Mouse (Mus musculus): Measurements from ENCODE around the gene Mfap2. TPM values are rescaled to one million over a fixed set of nuclear protein-coding genes. Genes with fewer than 3 reads are reported as not detected.
A peak's percentile ranks its signal among the peaks of the same experiment; 100 is the strongest.

Gene Mfap2
- total and polyA plus RNA-seq, 2 experiments from 2014 or later: 42.3 to 99.5 TPM

- no peak for DNase-seq (ENCODE audit: low spot score)
- no peak overlapping the region for H3K4me3 ChIP-seq (ENCODE audit: low read length)
- no peak for ATAC-seq
- H3K36me3 ChIP-seq (ENCODE audit: insufficient read depth, low read length): peaks cover 9% of the 10 kb centered on the region; the same call in 1 of the 2 replicates
- TF ChIP-seq CTCF (IDR thresholded peaks at IDR 0.05; ENCODE audit: low read depth): no peak
- no peak overlapping the region; the same call in 1 of the 2 replicates for H3K9ac ChIP-seq (replicated peaks; ENCODE audit: low read length)
- H3K27me3 ChIP-seq (ENCODE audit: insufficient read depth, low read length): no peaks in the 10 kb centered on the region
- no peaks in the 10 kb centered on the region for H3K9me3 ChIP-seq (ENCODE audit: low read length)
- WGBS: 75% methylated on average over 9 of the region's 9 CpGs
- no peak overlapping the region for H3K4me2 ChIP-seq (ENCODE audit: low read depth, low read length)
- H3K27ac ChIP-seq: peak overlapping the region; percentile 45; the same call in 1 of the 2 replicates
- H3K4me1 ChIP-seq (ENCODE audit: insufficient read depth, low read length): peaks cover 18% of the 10 kb centered on the region
Observed at GRCm38 (mm10) chr4:140963941-140964597, 46.1 kb upstream of the Mfap2 start.

DNA sequence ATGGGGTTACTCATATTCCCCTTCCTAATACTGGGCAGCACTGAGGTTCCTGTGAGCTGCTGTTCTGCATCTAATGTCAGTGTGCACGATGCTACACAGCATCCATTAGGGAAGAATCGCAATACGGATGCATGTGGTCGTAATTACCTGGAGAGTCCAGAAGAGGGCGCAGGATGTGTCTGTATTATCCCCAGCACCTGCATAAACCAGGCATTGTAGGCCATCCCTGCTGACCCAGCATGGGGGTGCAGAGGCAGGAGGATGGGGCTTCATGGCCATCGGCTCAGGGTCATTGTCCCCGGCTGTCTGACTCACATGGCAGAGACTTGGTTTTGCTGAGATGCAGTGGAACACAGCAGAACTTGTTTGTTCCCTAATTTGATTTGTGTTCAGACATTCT is 45.6 kb upstream of the Mfap2 start:
- H3K4me2 ChIP-seq (ENCODE audit: low read depth, low read length): no peak overlapping the region
- H3K27ac ChIP-seq: 0 out of 2 replicates have a peak overlapping the region, but pooled peaks have one; percentile 45
- TF ChIP-seq CTCF (IDR thresholded peaks at IDR 0.05; ENCODE audit: low read depth): peak; percentile 95
- WGBS: 5% methylated on average over 7 of the region's 7 CpGs
- DNase-seq (ENCODE audit: low spot score): peak; percentile 89
- ATAC-seq: no peak
- H3K4me1 ChIP-seq (ENCODE audit: insufficient read depth, low read length): peaks cover 18% of the 10 kb centered on the region
- H3K9ac ChIP-seq (replicated peaks; ENCODE audit: low read length): no peak overlapping the region; the same call in 1 of the 2 replicates
- H3K4me3 ChIP-seq (ENCODE audit: low read length): no peak overlapping the region
- H3K27me3 ChIP-seq (ENCODE audit: insufficient read depth, low read length): no peaks in the 10 kb centered on the region
- H3K9me3 ChIP-seq (ENCODE audit: low read length): no peaks in the 10 kb centered on the region
- peaks cover 9% of the 10 kb centered on the region; the same call in 1 of the 2 replicates for H3K36me3 ChIP-seq (ENCODE audit: insufficient read depth, low read length)

- Histone ChIP-seq H3K36me3 (ENCODE audit: insufficient read depth, low read length) (peaks cover 34% of the 10 kb centered on the region; the same call in 1 of the 2 replicates), H3K4me2 (ENCODE audit: low read depth, low read length) (no peak overlapping the region), H3K4me3 (ENCODE audit: low read length) (no peak overlapping the region), H3K9ac (replicated peaks; ENCODE audit: low read length) (no peak overlapping the region), H3K4me1 (ENCODE audit: insufficient read depth, low read length) (peaks cover 9% of the 10 kb centered on the region), H3K9me3 (ENCODE audit: low read length) (no peaks in the 10 kb centered on the region), H3K27ac (no peak overlapping the region), H3K27me3 (ENCODE audit: insufficient read depth, low read length) (no peaks in the 10 kb centered on the region)
- TF ChIP-seq CTCF (IDR thresholded peaks at IDR 0.05; ENCODE audit: low read depth): no peak
- DNase-seq (ENCODE audit: low spot score): no peak
- no peak for ATAC-seq
- 90% methylated on average over 11 of the region's 11 CpGs for WGBS
Observed at GRCm38 (mm10) chr4:140967386-140968159, 42.6 kb upstream of the Mfap2 start.

- no peak overlapping the region for H3K27ac ChIP-seq
- no peak overlapping the region for H3K9ac ChIP-seq (replicated peaks; ENCODE audit: low read length)
- TF ChIP-seq CTCF (IDR thresholded peaks at IDR 0.05; ENCODE audit: low read depth): no peak
- no peak overlapping the region for H3K4me3 ChIP-seq (ENCODE audit: low read length)
- no peaks in the 10 kb centered on the region for H3K4me1 ChIP-seq (ENCODE audit: insufficient read depth, low read length)
- no peaks in the 10 kb centered on the region for H3K27me3 ChIP-seq (ENCODE audit: insufficient read depth, low read length)
- H3K9me3 ChIP-seq (ENCODE audit: low read length): no peaks in the 10 kb centered on the region
- H3K4me2 ChIP-seq (ENCODE audit: low read depth, low read length): no peak overlapping the region
- 75% methylated on average over 13 of the region's 13 CpGs for WGBS
- ATAC-seq: no peak
- H3K36me3 ChIP-seq (ENCODE audit: insufficient read depth, low read length): peaks cover 67% of the 10 kb centered on the region
- no peak for DNase-seq (ENCODE audit: low spot score)
Observed at GRCm38 (mm10) chr4:140971691-140972090, 38.5 kb upstream of the Mfap2 start.

DNA sequence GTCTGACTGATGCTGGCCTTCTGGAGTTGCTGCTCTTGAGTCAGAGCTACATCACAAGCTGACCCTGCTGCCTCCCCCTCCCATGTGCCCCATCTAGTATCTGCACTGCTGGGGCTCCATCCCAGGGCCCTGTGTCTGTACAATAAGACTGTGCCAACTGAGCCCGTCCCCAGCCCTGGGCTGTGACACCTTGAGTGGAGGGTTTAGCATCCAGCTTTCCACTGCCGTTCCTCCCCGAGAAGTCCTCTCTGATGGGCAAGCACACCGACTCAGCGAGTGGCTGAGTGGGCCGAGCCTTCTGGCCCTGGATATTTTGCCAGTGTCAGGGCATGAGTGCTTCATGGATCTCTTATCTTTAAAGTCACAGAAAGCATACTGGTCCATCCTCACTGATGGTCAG is 35.8 kb upstream of the Mfap2 start:
- no peak for TF ChIP-seq CTCF (IDR thresholded peaks at IDR 0.05; ENCODE audit: low read depth)
- H3K4me2 ChIP-seq (ENCODE audit: low read depth, low read length): no peak overlapping the region
- ATAC-seq (no peak), DNase-seq (ENCODE audit: low spot score) (no peak)
- H3K27ac ChIP-seq: no peak overlapping the region
- H3K4me3 ChIP-seq (ENCODE audit: low read length): no peak overlapping the region
- WGBS: 98% methylated on average over 6 of the region's 6 CpGs
- H3K36me3 ChIP-seq (ENCODE audit: insufficient read depth, low read length): peaks cover 73% of the 10 kb centered on the region
- H3K4me1 ChIP-seq (ENCODE audit: insufficient read depth, low read length): no peaks in the 10 kb centered on the region
- no peak overlapping the region for H3K9ac ChIP-seq (replicated peaks; ENCODE audit: low read length)
- H3K9me3 ChIP-seq (ENCODE audit: low read length): no peaks in the 10 kb centered on the region
- H3K27me3 ChIP-seq (ENCODE audit: insufficient read depth, low read length): no peaks in the 10 kb centered on the region

DNA sequence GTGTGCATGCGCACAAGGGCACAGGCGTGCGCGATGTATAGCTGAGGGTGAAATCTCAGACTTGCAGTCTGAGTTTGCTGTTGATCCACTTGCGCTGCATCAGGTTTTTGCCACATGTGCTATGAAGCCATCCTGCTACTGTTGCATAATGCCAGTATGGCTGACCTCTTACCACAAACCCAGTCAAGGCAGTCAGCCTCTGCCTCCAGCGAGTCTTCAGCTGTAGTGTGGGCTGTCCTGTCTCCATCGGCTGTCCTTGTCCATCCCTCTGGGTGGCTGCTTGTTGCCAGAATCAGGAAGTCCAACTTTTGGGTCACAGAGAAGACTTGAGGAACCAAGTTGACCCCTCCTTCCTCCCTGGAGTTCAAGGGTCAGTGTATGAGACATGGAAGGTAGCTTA is 34.9 kb upstream of the Mfap2 start:
- H3K9ac ChIP-seq (replicated peaks; ENCODE audit: low read length): no peak overlapping the region
- 93% methylated on average over 7 of the region's 7 CpGs for WGBS
- no peak for ATAC-seq
- no peak overlapping the region for H3K4me3 ChIP-seq (ENCODE audit: low read length)
- no peak for TF ChIP-seq CTCF (IDR thresholded peaks at IDR 0.05; ENCODE audit: low read depth)
- no peaks in the 10 kb centered on the region for H3K9me3 ChIP-seq (ENCODE audit: low read length)
- no peaks in the 10 kb centered on the region for H3K4me1 ChIP-seq (ENCODE audit: insufficient read depth, low read length)
- H3K27me3 ChIP-seq (ENCODE audit: insufficient read depth, low read length): no peaks in the 10 kb centered on the region
- DNase-seq (ENCODE audit: low spot score): no peak
- H3K27ac ChIP-seq: no peak overlapping the region
- no peak overlapping the region for H3K4me2 ChIP-seq (ENCODE audit: low read depth, low read length)
- peaks cover 70% of the 10 kb centered on the region for H3K36me3 ChIP-seq (ENCODE audit: insufficient read depth, low read length)

All from hindbrain, postnatal 0 days (tissue).